Mouse (Mus musculus) bone marrow macrophage, adult 2 months (primary cell): ENCODE measurements around the gene Siglec1.

Source experiments
- CTCF ChIP-seq: IDR thresholded peaks from 2 replicates; pipeline ENCODE4 v1.5.1; 2012; ENCODE audit warnings: low read depth, mild to moderate bottlenecking, low read length, moderate library complexity
- POLR2A ChIP-seq: IDR thresholded peaks from 2 replicates; pipeline ENCODE4 v1.6.1; 2012; ENCODE audit warnings: mild to moderate bottlenecking, low read depth, low read length, borderline replicate concordance

DNA sequence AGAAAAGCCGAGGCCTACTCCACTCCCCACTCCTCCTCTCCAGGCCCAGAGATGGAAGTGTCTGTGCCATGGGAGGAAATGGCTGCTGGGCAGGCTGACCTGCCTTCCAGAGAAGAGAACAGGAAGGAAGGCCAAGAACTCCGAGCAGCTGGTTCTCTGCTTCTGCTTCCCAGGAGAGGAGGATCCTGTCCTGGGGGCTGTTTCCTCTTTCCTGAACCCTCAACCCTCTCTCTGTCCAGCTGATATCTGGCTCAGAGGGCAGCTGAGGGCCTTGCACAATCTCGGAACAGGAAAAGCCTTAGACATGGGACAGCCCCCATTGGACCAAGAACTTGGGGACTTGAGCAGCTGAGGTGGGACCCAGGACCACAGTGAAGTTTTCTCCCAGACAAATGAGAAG, 4.3 kb upstream of the Siglec1 start:
- TF ChIP-seq CTCF (no peak), POLR2A (no peak)
